Mouse (Mus musculus): ENCODE results near the gene Wdr11.

DNA sequence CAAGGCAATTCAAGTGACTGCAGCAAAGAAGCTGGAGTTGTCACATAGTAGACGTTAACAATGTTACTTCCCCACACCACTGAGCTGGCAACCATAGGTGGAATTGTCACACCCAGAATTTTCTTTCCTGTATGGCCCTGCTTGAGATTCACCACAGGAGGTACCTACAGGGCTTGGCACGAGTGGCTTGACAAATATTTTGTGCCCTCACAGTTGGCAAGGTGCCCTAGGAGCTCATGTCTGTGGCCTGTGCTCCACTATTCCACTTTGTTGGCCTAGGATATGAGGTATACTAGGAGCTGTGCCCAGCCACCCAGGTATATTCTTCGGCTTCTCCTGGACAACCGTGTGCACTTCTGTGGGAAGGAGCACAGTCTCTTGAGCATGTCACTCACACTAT lies 82.9 kb downstream of the Wdr11 start:
- TF ChIP-seq POLR2A (IDR thresholded peaks at IDR 0.05; ENCODE audit: insufficient read depth, low read length), result no peak
- no peak for TF ChIP-seq CTCF (IDR thresholded peaks at IDR 0.05; ENCODE audit: low read depth, low read length)

Measured in ES-Bruce4 (cell line).